Mouse (Mus musculus) cortical plate, adult 2 months (tissue): Measurements from ENCODE around the gene Fkbp1a. TPM values are rescaled to one million over a fixed set of nuclear protein-coding genes. Genes with fewer than 3 reads are reported as not detected.

Source experiments
- H3K27ac ChIP-seq: fragments of 200-500 bp; 2 replicates; pipeline ENCODE4 v1.5.1; 2012; ENCODE audit warnings: low read length, control low read depth, inconsistent platforms; ENCODE audit not compliant: insufficient read depth
- H3K4me1 ChIP-seq: fragments of 200-500 bp; 2 replicates; pipeline ENCODE4 v1.6.1; 2011; ENCODE audit warnings: low read length; ENCODE audit not compliant: control insufficient read depth, insufficient read depth
- H3K4me3 ChIP-seq: fragments of 200-500 bp; 2 replicates; pipeline ENCODE4 v1.5.1; 2011; ENCODE audit warnings: mild to moderate bottlenecking, low read length, control low read depth; ENCODE audit not compliant: insufficient read depth
- CTCF ChIP-seq: fragments of 200-500 bp; IDR thresholded peaks from 2 replicates; pipeline ENCODE4 v1.5.1; 2011; ENCODE audit warnings: mild to moderate bottlenecking, control low read depth, low read length; ENCODE audit not compliant: insufficient read depth; ENCODE audit errors: extremely low read depth
- POLR2A ChIP-seq: fragments of 200-500 bp; IDR thresholded peaks from 2 replicates; pipeline ENCODE4 v1.6.1; 2011; ENCODE audit warnings: mild to moderate bottlenecking, low read length, control low read depth; ENCODE audit not compliant: insufficient read depth; ENCODE audit errors: extremely low read depth
- polyA plus RNA-seq: library from polyadenylated mRNA; depleted of rRNA; stranded (reverse); fragments of >200 nt; gene quantifications from 2 replicates; pipeline ENCODE4 v1.2.3, GENCODE M21; 2012; rRNA removed

The Fkbp1a gene
- polyA plus RNA-seq, result 475 and 493 TPM in 2 replicates

GRCm38 (mm10) chr2:151542323-151543062 lies at the start of gene Fkbp1a:
TSS of gene Fkbp1a (plus strand) at chr2:151542483.
- TF ChIP-seq POLR2A, result peak; percentile 68; the same call in 1 of the 2 replicates
- TF ChIP-seq CTCF, result no peak
- Histone ChIP-seq H3K4me3 (peak within 1 kb of the TSS; percentile 86), H3K4me1 (peaks cover 11% of the 10 kb centered on the region), H3K27ac (peak within 1 kb of the TSS; percentile 93)

GRCm38 (mm10) chr2:151494035-151494803 lies 48.1 kb upstream of the Fkbp1a start, which contains the start of gene Nsfl1c:
TSS of gene Nsfl1c (plus strand) at chr2:151494182.
- TF ChIP-seq POLR2A (peak; percentile 76; the same call in 1 of the 2 replicates), CTCF (peak; percentile 70)
- peak within 1 kb of the TSS; percentile 55 for H3K4me3 ChIP-seq
- H3K4me1 ChIP-seq, result no peaks in the 10 kb centered on the region; the same call in 1 of the 2 replicates
- 0 out of 2 replicates have a peak within 1 kb of the TSS, but pooled peaks have one; percentile 13 for H3K27ac ChIP-seq

- H3K4me3 ChIP-seq, result no peak overlapping the region
- no peak for TF ChIP-seq POLR2A
- TF ChIP-seq CTCF, result no peak
- no peak overlapping the region for H3K27ac ChIP-seq
- H3K4me1 ChIP-seq, result no peaks in the 10 kb centered on the region; the same call in 1 of the 2 replicates
Observed at GRCm38 (mm10) chr2:151498358-151498757, 43.9 kb upstream of the Fkbp1a start.

GRCm38 (mm10) chr2:151500442-151501007 lies 41.8 kb upstream of the Fkbp1a start:
- no peaks in the 10 kb centered on the region; the same call in 1 of the 2 replicates for H3K4me1 ChIP-seq
- no peak overlapping the region for H3K27ac ChIP-seq
- no peak overlapping the region for H3K4me3 ChIP-seq
- TF ChIP-seq POLR2A (no peak), CTCF (no peak)

- H3K4me1 ChIP-seq, result no peaks in the 10 kb centered on the region; the same call in 1 of the 2 replicates
- no peak overlapping the region for H3K4me3 ChIP-seq
- TF ChIP-seq POLR2A (no peak), CTCF (no peak)
- H3K27ac ChIP-seq, result no peak overlapping the region
Observed at GRCm38 (mm10) chr2:151504226-151504625, 38.1 kb upstream of the Fkbp1a start.

DNA sequence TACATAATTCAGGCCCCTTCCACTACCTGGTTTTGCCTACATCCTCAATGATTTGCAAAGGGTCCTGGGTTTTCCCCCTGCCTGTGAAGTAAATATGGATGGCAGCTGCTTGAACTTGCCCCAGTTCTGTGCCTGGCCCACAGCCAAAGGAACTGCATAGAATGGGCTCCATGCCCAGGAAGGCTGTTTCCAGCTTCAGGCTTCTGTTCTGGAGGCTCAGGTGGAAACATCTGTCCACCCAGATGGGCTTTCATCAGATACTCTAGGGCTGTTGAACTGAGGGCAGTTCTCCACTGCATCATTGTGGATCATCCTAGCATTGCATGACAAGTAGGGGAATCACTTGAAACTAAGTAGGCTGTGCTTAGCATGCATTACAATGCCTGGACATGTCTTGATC lies 30.1 kb upstream of the Fkbp1a start:
- TF ChIP-seq POLR2A, result no peak
- no peak for TF ChIP-seq CTCF

GRCm38 (mm10) chr2:151513525-151514285 lies 28.6 kb upstream of the Fkbp1a start:
- Histone ChIP-seq H3K4me1 (peaks cover 5% of the 10 kb centered on the region), H3K4me3 (no peak overlapping the region), H3K27ac (peak overlapping the region; percentile 76)
- TF ChIP-seq POLR2A, result no peak
- TF ChIP-seq CTCF, result peak; percentile 14; the same call in 1 of the 2 replicates

More for the DNA sequence above, 30.1 kb upstream of the Fkbp1a start:
- H3K4me3 ChIP-seq, result no peak overlapping the region
- H3K27ac ChIP-seq, result no peak overlapping the region
- peaks cover 5% of the 10 kb centered on the region for H3K4me1 ChIP-seq

DNA sequence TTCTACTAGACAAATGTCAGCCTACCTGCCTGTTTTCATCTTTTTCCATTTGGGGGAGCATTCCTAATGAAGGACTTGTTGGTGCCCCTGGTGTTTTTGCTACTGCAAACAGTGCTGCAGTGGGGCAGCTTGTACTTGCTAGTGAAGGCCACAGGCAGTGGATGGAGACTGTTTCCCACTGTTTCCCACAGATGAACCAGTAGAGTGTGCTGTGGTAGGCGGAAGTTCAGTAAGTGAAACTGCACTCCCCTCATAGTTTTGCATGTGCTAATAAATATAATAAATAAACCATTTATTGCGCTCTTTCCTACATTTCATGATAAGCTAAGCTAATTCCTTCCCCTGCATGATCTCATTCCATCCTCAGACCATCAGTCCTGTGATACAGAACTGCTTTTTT lies 23.3 kb upstream of the Fkbp1a start:
- Histone ChIP-seq H3K4me3 (no peak overlapping the region), H3K4me1 (no peaks in the 10 kb centered on the region; the same call in 1 of the 2 replicates), H3K27ac (no peak overlapping the region)
- TF ChIP-seq CTCF, result no peak
- no peak for TF ChIP-seq POLR2A
